Mouse (Mus musculus) lung, adult 10 weeks (tissue): ENCODE data around the gene Tex36. TPM values are rescaled to one million over a fixed set of nuclear protein-coding genes. Genes with fewer than 3 reads are reported as not detected.

Experiments
- polyA plus RNA-seq: library from polyadenylated mRNA; stranded (reverse); fragments of 350-450 nt; fragmentation: Illumina TruSeq; extraction: RNeasy Lipid Tissue Mini Kit (QIAGEN cat#74804); gene quantifications from one replicate; pipeline ENCODE4 v1.2.3, GENCODE M21; 2014; ENCODE audit warnings: low read depth, low replicate concordance; ENCODE audit not compliant: insufficient read depth

Gene Tex36
- polyA plus RNA-seq, result not detected

DNA sequence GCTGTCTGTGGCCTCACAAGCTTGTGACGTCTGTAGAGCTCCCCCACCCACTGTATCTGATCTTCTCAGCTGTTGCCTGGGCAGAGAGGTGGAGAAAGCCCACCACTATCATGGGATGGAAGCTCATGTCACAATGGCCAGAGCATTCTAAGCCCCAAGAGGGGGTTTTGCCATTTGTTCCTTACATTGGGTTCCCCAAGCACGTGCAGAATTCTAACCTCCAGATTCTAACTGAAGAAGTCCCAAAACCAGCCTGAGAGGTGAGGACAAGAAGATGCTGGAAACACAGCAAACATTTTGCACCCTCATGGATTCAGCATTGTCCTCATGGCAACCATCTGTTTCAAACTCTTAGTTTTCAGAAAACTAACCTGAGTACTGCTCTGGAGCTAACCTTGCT is at the start of gene Tex36:
Gene Tex36, minus strand, starts transcription at position 101 of the 400 bp plus-strand sequence.

DNA sequence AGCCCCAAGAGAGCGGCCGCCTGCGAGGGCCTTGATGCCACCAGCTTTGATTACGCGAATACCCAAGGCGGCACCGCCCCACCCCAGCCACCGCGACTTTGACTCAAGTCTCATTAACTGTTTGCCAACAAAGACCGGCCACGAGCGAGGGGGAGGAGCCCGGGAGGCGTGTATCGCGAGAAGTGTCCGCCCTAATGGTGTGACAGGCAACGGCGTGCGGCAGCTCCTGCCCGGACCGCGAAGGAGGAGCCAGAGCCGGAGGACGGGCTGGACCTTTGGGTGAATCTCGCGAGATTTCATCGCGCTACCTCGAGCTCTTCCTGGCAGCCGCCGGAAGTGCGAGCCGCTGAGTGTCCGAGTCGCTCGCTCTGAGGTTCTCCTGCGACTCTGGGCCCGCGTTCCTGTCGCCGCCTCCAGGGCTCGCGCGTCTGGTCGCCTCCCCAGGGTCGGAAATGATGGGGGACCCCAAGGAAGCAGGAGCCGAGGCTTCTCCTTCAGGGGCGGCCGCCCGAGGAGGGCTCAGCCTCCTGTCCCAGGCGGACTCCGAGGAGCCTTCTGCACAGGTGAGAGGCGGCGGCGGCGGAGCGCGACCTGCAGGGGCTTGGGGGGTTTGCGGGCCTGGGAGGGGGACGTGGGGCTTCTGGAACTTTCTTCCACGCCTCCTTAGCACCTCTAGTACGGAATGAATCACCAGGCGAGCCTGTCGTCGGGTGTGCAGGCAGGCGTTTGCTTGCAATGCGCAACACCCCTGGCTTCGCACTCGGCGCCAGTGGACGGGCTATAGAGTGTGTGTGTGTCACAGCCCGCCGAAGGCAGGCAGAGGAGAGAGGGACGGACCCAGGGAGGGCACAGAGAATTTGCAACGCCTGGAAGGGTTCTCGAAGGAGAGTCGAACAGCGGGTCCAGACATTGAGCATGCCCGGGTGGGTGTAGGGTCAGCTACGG is 35.7 kb upstream of the Tex36 start, which contains the start of gene Edrf1:
Gene Edrf1, plus strand, starts transcription at position 183 of the 945 bp plus-strand sequence.

Other genes with a start within 250 kb of the Tex36 start
- 15.4 TPM for gene Edrf1, start 35.4 kb upstream of the Tex36 start, polyA plus RNA-seq
- gene Mmp21, start 77.9 kb upstream of the Tex36 start, polyA plus RNA-seq, result not detected
- 74.5 TPM for gene Bccip, start 107.2 kb upstream of the Tex36 start, polyA plus RNA-seq
- gene Uros, start 107.9 kb upstream of the Tex36 start, polyA plus RNA-seq, result 11.3 TPM
- gene Fank1, start 174.7 kb upstream of the Tex36 start, polyA plus RNA-seq, result 5.7 TPM
- 13.0 TPM for gene Dhx32, start 180.6 kb upstream of the Tex36 start, polyA plus RNA-seq